12 mouse cellular contexts compared by ENCODE assay signal in the genomic region with DNA sequence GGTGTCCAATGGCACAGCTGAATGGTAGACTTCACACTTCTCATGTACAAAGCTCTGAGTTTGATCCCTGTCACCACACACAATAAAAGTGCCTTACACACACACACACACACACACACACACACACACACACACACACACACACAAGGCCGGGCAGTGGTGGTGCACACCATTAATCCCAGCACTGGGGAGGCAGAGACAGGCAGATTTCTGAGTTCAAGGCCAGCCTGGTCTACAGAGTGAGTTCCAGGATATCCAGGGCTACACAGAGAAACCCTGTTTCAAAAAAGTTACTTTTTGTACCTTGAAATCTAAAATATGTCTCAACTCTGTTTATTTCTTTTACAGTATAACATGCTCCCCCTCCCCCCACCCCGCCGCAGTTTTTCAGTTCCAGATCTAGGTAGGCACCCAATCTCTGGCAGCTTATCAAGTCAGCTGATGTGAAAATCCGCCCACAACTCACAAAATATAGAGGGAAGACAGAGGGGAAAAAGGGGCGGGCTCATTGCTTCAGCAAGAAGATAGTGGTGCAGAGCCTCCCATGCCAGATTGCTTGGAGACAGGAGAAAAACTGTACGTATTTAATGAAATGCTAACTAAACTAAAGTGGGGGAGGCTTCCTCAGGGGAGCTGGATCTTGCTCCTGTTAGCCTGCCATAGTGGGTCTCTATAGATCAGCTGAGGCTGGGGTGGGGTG. TPM values are rescaled to one million over a fixed set of nuclear protein-coding genes. Genes with fewer than 3 reads are reported as not detected.
A peak's percentile ranks its signal among the peaks of the same experiment; 100 is the strongest.
DNase-seq lines count a peak whose midpoint lies in the region; ATAC-seq and TF ChIP-seq lines count a peak whose summit lies in the region.
"Not testable (repeated sequence)": the region's sequence is repeated elsewhere in the genome, so short reads cannot be mapped to it uniquely, and the experiment has no call there.
"Had no signal": no experiment of that assay in that cellular context is flagged by ENCODE, and none has a peak within 500 bp of the region (broad histone marks: within the 10 kb centered on the region; RNA-seq: fewer than 3 reads in every experiment).

Gene Clec2i (plus strand): TSS at position 498 of the 700 bp plus-strand sequence.

- H3K27me3 ChIP-seq in MEL (ENCODE audit: control insufficient read depth in 1 of 2, insufficient read depth in 2 of 2, low read length in 2 of 2); liver, embryonic 14.5 days (ENCODE audit: control insufficient read depth, insufficient read depth, low read length): not testable (repeated sequence)

- H3K36me3 ChIP-seq in MEL (ENCODE audit: control insufficient read depth in 1 of 2, insufficient read depth in 2 of 2, low read length in 2 of 2); liver, embryonic 14.5 days (replicated peaks; ENCODE audit: control insufficient read depth, insufficient read depth, low read depth): not testable (repeated sequence)

- peak within 1 kb of the TSS; percentile 22; the same call in 1 of the 2 replicates for H3K4me2 ChIP-seq in liver, embryonic 14.5 days (ENCODE audit: low read depth)

- not testable (repeated sequence) for TF ChIP-seq RAD21 in MEL (IDR thresholded peaks at IDR 0.05; ENCODE audit: low read depth, low read length)

- H3K79me2 ChIP-seq in MEL (ENCODE audit: control insufficient read depth, insufficient read depth, low read length, poor library complexity) = not testable (repeated sequence)

- peak; percentile 5 for DNase-seq in MEL (ENCODE audit: low read depth, low spot score)
- peak; percentile 36 for DNase-seq in left cerebral cortex, adult 11 months (ENCODE audit: low spot score)
- DNase-seq in liver, embryonic 14.5 days (ENCODE audit: low read depth in 3 of 3, low spot score in 3 of 3) = not testable (repeated sequence)
- DNase-seq in right cerebral cortex, postnatal 10 days (ENCODE audit: low spot score in 2 of 2) = peak; percentile 63 to 76
- peak; percentile 85 to 89 for DNase-seq in spleen, postnatal 36 days (ENCODE audit: low spot score in 2 of 2)

- TF ChIP-seq CTCF in MEL (IDR thresholded peaks at IDR 0.05 in 2 of 3, conservative IDR thresholded peaks at IDR 0.05 in 1 of 3; ENCODE audit: control insufficient read depth in 1 of 3, insufficient read depth in 1 of 3, low read depth in 2 of 3, low read length in 3 of 3, poor library complexity in 1 of 3, severe bottlenecking in 1 of 3); liver, embryonic 14.5 days (IDR thresholded peaks at IDR 0.05; ENCODE audit: low read depth): not testable (repeated sequence)

- not testable (repeated sequence) for H3K4me1 ChIP-seq in MEL (ENCODE audit: control insufficient read depth in 1 of 2, insufficient read depth in 2 of 2, low read length in 2 of 2); liver, embryonic 14.5 days (replicated peaks; ENCODE audit: control insufficient read depth in 2 of 2, insufficient read depth in 2 of 2, low read length in 1 of 2)

- not testable (repeated sequence) for H3K9me3 ChIP-seq in MEL (replicated peaks; ENCODE audit: insufficient read depth, low read length); liver, embryonic 14.5 days (ENCODE audit: control insufficient read depth, low read length)

- not testable (repeated sequence) for TF ChIP-seq EP300 in MEL (IDR thresholded peaks at IDR 0.05; ENCODE audit: low read depth in 1 of 2, low read length in 2 of 2); liver, embryonic 14.5 days (IDR thresholded peaks at IDR 0.05; ENCODE audit: low read depth)

- WGBS in liver, embryonic 14.5 days (ENCODE audit: insufficient replicate concordance) = 51% methylated on average over 6 of the region's 6 CpGs

- not testable (repeated sequence) for TF ChIP-seq POLR2A in MEL (IDR thresholded peaks at IDR 0.05; ENCODE audit: control insufficient read depth in 1 of 2, insufficient read depth in 1 of 2, low read depth in 1 of 2, low read length in 2 of 2, poor library complexity in 1 of 2)

- H3K9ac ChIP-seq in MEL (ENCODE audit: control insufficient read depth, low read depth, low read length, poor library complexity, severe bottlenecking); liver, embryonic 14.5 days (replicated peaks): not testable (repeated sequence)

- H3K27ac ChIP-seq in MEL (ENCODE audit: control insufficient read depth, low read depth, low read length); liver, embryonic 14.5 days: not testable (repeated sequence)

- peak; percentile 56 for ATAC-seq in granulocyte monocyte progenitor cell, adult 5-6 weeks (replicated peaks; ENCODE audit: poor library complexity, severe bottlenecking)
- not testable (repeated sequence) for ATAC-seq in liver, embryonic 14.5 days (ENCODE audit: insufficient read depth)
- peak; percentile 56 for ATAC-seq in megakaryocyte, adult 5-6 weeks (ENCODE audit: poor library complexity, severe bottlenecking)

- H3K4me3 ChIP-seq in MEL (ENCODE audit: control insufficient read depth in 1 of 2, insufficient read depth in 1 of 2, low read depth in 2 of 2, low read length in 2 of 2) = not testable (repeated sequence)
- peak within 1 kb of the TSS; percentile 14 to 17; a peak in 2 of 4 replicates for H3K4me3 ChIP-seq in liver, embryonic 14.5 days (ENCODE audit: insufficient read depth in 1 of 2, low read depth in 2 of 2, low read length in 2 of 2)

RNA-seq across cellular contexts. Expression of gene Clec2i, which starts in this region (rescaled TPM):
- not detected in 2 replicates for total RNA-seq in MEL (2012; rRNA removed)
- polyA plus RNA-seq in MEL (2012; ENCODE audit: insufficient read depth in 1 of 2, insufficient read length in 2 of 2, low read depth in 1 of 2, low replicate concordance in 2 of 2, missing spikeins in 1 of 2) = not detected
- total RNA-seq in granulocyte monocyte progenitor cell, adult 5-6 weeks (2014; fragmentation: Nextera tagmentation) = 4.2 and 4.6 TPM in 2 replicates
- 9.5 and 14.1 TPM in 2 replicates for total RNA-seq in granulocyte monocyte progenitor cell, adult 5-6 weeks (2017)
- polyA plus RNA-seq in liver, embryonic 14.5 days (2012; rRNA removed) = 0.09 and 0.10 TPM in 2 replicates
- 0.08 TPM in 1 of 2 replicates, not detected in the other for polyA plus RNA-seq in liver, embryonic 14.5 days (2014; fragmentation: Nextera tagmentation; extraction: Ambion mirVana)
- 34.3 and 38.5 TPM in 2 replicates for total RNA-seq in megakaryocyte, adult 5-6 weeks (2015)
- 58.0 and 59.7 TPM in 2 replicates for total RNA-seq in megakaryocyte, adult 5-6 weeks (2017)
- total RNA-seq: adrenal gland, postnatal 36 days had no signal
- polyA plus RNA-seq: embryonic facial prominence, embryonic 11.5 days; G1E; hindbrain, embryonic 12.5 days; limb, embryonic 15.5 days had no signal

Comparison
In these comparisons a context has a peak if more than half of its experiments do, and no peak if none do; other contexts are left out.
1. Peak in DNase-seq in MEL; RNA of the gene not detected or under 1 TPM.